Mouse (Mus musculus) megakaryocyte-erythroid progenitor cell, adult 5-6 weeks (primary cell): ENCODE measurements around the gene Zfp598. TPM values are rescaled to one million over a fixed set of nuclear protein-coding genes. Genes with fewer than 3 reads are reported as not detected.
"Not testable (repeated sequence)": the region's sequence is repeated elsewhere in the genome, so short reads cannot be mapped to it uniquely, and the experiment has no call there.

Experiments
- ATAC-seq: replicated peaks from 2 replicates; pipeline ENCODE4 v1.8.0; 2016; ENCODE audit warnings: mild to moderate bottlenecking, inconsistent platforms; ENCODE audit not compliant: severe bottlenecking, poor library complexity, low FRiP score, low TSS enrichment
- total RNA-seq, 2 experiments: library from RNA; stranded (forward) in 1 of 2; stranded (reverse) in 1 of 2; fragments of 200-1000, 215-1000 nt in 1 of 2; fragments of >200 nt in 1 of 2; fragmentation: Nextera tagmentation in 1 of 2; gene quantifications; 2 replicates each; pipeline ENCODE4 v1.2.3; 2014 to 2017

Gene Zfp598
- total RNA-seq, 2 experiments from 2014 or later = 32.1 to 65.2 TPM

DNA sequence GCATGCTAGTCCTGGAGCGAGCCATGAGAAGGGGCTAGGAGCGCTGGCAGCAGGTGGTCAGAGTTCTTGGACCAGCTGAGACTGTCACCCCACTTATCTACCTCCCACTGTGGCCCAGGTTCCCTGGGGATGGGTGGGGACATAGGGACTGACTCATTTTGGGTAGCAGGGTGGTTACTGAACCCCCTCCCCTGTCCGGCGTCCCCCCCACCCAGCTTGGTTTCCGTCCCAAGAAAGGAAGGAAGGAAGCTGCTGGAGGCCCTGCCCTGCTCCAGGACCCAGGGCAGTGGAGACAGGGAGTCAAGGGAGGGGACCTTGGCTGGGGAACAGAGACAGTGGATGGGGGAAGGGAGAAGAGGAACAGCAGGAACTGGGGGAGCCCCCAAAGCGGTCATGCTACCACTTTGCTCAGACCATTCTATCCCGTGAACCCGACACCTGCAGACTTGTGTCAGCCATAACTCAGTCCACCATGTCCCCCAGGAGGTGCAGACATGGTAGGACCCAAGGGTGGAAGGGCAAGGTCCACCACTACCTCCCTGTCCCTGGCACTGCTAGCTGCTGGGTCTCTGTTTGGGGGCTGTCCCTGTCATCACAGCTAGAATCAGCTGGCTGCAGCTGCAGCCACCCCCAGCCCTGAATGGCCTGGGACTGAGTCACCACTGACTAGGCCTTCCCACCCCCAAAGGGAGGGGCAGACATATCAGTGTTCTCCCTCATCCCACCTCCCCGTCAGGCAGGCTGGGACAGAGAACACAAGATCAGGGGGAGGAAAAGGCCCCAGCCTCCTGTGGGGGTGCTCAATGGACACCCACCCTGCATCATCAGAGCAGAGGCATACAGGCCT lies 24.4 kb upstream of the Zfp598 start:
- ATAC-seq = no peak

DNA sequence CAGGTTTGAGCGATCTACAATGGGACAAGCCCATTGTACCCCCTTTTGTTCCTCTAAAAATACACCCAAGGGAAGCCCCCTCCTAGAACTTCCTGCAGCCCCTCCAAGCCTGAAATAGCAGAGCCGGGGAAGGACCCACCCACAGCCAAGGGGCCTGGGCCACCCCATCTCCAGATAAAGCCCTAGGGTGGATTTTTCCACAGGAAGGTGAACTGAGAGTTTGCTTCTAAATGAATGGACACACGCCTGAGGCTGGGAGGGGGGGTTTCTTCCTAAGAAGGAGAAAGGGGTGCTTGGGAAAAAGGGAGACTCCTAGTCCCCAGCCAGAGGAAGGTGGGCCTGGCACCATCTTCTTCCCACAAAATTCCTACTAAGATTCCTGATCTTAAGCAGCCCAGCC lies 23.6 kb upstream of the Zfp598 start:
- ATAC-seq = no peak

- ATAC-seq = no peak
Measured at GRCm38 (mm10) chr17:24646381-24646780, 23.1 kb upstream of the Zfp598 start.

- ATAC-seq = no peak
Measured at GRCm38 (mm10) chr17:24647493-24647892, 22.0 kb upstream of the Zfp598 start.

GRCm38 (mm10) chr17:24648731-24649377 lies 20.6 kb upstream of the Zfp598 start:
- no peak for ATAC-seq

DNA sequence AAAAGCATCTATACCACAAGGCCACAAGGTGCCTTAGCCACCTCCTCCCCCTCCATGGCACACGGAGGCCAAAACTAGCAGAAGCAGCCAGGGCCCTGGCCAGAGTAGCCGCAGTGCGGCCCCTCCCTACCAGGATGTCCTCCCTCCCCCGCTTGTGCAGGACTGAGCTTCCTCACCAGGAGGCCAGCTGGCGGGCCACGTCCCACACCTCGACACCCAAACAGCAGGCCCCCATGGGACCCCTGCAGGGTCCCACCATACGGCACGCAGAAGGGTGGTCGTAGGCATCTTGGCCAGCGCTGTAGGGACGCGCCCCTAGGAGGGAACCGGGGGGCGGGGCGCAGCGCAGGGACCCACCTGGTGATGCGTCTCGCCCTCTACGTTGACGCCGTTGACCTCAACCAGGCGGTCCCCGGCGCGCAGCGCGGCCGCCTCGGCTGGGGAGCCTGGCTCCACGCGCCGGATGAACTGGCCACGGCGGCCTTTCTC lies 19.9 kb upstream of the Zfp598 start:
- no peak for ATAC-seq

DNA sequence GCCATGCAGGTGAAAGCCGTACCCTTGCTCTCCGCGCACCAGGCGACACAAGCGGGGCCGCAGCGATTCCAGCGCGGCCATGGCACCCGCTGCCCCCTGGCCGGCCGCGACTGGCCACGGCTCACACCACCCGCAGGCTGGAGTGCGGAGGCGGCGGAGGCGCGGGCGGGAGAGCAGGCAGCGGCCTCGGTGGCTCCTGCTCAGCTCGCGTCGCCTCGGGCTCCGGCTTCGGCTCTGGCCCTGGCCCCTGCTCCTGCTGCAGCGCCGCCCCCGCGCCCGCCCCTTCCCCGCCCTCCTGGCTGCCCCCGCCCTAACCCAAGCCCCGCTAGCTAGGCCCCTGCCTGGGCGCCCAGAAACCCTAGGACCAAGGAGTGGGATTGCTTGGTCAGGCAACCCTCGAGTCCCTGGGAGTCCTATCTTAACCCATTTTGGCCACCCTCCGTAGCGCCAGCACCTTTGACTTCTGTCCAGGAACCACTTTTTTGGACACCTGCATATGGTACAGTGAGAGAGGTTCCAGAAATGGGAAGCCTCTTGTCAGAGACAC lies 19.3 kb upstream of the Zfp598 start, which contains the start of gene Slc9a3r2:
Slc9a3r2 (minus strand) TSS at position 258 of the 547 bp plus-strand sequence.
- ATAC-seq = no peak

GRCm38 (mm10) chr17:24650766-24651165 lies 18.7 kb upstream of the Zfp598 start:
- ATAC-seq = no peak

- ATAC-seq = no peak
Measured at GRCm38 (mm10) chr17:24651835-24652234, 17.7 kb upstream of the Zfp598 start.

GRCm38 (mm10) chr17:24653967-24654710 lies 15.3 kb upstream of the Zfp598 start:
- peak; percentile 67 for ATAC-seq

DNA sequence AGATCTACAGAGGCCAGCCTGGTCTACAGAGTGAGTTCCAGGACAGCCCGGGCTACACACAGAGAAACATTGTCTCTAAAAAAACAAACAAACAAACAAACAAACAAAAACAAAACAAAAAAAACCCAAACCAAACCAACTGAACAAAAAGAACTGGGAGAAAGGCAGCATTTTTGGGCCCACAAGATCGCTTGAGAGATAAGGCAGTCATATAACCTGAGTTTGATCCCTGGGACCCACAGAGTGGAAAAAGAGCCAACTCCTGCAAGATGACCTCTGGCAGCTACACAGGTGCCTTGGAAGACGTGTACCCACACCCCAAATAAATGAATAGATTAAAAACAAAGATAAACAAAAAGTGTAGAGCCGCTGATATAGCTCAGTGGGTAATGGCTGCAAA lies 14.5 kb upstream of the Zfp598 start:
- no peak for ATAC-seq

DNA sequence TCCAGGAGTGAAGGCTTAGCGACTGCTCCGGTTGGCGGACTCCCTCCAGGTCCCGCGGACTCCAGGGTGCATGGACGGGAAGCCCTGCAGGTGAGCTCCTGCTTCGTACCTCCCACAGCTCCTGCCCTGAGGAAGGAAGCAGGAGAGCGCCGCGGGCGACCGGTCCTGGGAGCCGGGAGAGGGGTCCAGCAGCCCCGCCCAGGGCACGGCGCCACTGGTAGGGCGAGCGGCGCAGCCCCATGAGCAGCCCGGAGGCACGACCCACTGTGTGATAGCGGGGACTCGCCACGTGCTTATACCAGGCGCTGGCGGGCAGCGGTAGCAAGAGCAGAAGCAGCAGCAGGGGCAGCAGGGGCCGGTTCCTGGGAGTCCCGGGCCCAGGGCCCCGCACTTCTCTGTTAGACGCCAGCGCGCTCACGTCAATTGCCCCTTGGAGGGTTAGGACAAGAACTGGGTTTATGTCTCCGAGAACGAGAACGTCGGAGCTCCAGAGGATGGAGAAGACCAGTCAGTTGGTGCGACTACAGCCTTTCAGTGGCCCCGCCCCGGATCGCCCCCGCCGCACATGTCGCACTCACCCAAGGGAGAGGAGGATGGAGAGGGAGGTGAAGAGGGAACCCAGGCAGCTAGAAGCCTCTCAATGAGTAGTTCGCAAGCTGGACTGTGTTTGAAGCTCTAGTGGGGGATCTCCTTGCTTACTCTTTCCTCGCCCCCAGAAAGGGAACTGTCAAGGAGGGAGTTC lies 11.3 kb upstream of the Zfp598 start, which contains the start of gene Npw:
Npw (minus strand) TSS at position 441 of the 742 bp plus-strand sequence.
- peak; percentile 70 for ATAC-seq

GRCm38 (mm10) chr17:24667011-24667410 lies 2.5 kb upstream of the Zfp598 start:
- not testable (repeated sequence) for ATAC-seq

- peak; percentile 50; the same call in 1 of the 2 replicates for ATAC-seq
Measured at GRCm38 (mm10) chr17:24667416-24667815, 2.1 kb upstream of the Zfp598 start.

DNA sequence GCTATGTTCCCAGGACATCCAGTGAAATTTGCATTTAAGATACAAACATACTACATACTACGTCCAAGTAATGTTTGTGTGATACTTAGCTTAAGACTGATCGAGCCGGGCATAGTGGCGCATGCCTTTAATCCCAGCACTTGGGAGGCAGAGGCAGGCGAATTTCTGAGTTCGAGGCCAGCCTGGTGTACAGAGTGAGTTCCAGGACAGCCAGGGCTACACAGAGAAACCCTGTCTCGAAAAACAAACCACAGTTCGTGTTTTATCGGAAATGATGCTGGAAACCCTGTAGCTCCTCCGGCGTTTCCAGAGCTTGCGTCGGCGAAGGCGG lies 308 bp upstream of the Zfp598 start:
- ATAC-seq = not testable (repeated sequence)

- no peak for ATAC-seq
Measured at GRCm38 (mm10) chr17:24670246-24670844, 858 bp downstream of the Zfp598 start.

GRCm38 (mm10) chr17:24671346-24671745 lies 1.9 kb downstream of the Zfp598 start:
- no peak for ATAC-seq

DNA sequence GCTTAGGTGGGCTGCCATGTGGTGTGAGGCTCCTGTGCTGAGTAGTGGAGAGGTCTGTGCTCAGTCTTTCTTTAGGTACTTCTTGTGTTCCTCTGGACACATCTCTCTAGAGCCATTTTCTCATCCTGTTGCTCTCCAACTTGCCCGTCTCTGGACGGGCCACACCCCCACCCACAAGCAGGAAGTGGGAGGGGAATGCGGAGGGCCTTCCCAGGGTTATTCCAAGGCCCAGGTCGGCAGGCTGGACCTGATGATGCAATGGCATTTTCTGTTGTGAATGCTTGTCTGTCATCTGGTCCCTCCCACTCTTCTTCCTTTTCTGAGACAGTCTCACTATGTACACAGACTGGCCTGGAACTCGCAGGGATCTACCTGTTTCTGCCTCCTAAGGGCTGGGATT lies 2.7 kb downstream of the Zfp598 start:
- no peak for ATAC-seq

- ATAC-seq = no peak
Measured at GRCm38 (mm10) chr17:24674277-24674676, 4.8 kb downstream of the Zfp598 start.
